Mouse (Mus musculus) liver, postnatal 0 days (tissue): ENCODE data around the gene Arhgef3. TPM values are rescaled to one million over a fixed set of nuclear protein-coding genes. Genes with fewer than 3 reads are reported as not detected.

Source experiments
- ATAC-seq: fragments of 200-750 bp; cut with Nextera tagmentation; 2 replicates; pipeline ENCODE4 v1.8.0; 2017; ENCODE audit warnings: mild to moderate bottlenecking, moderate library complexity
- DNase-seq: peaks from one replicate; pipeline ENCODE4 v3.0.0-alpha.2; 2016
- H3K27ac ChIP-seq: fragments of 300-500 bp; sonication (generic); 2 replicates; pipeline ENCODE4 v1.5.1; 2014; ENCODE audit warnings: antibody characterized with exemption, moderate library complexity, mild to moderate bottlenecking, low read depth
- H3K27me3 ChIP-seq: fragments of 300-500 bp; sonication (generic); 2 replicates; pipeline ENCODE4 v1.6.1; 2014; ENCODE audit warnings: low read length, control low read depth, mixed read lengths; ENCODE audit not compliant: insufficient read depth
- H3K36me3 ChIP-seq: fragments of 300-500 bp; sonication (generic); replicated peaks from 2 replicates; pipeline ENCODE4 v1.6.1; 2014; ENCODE audit warnings: mild to moderate bottlenecking, control low read depth, low read length, moderate library complexity, mixed read lengths; ENCODE audit not compliant: insufficient read depth
- H3K4me1 ChIP-seq: fragments of 300-500 bp; sonication (generic); 2 replicates; pipeline ENCODE4 v1.6.1; 2014; ENCODE audit warnings: antibody characterized with exemption, mild to moderate bottlenecking, control low read depth; ENCODE audit not compliant: insufficient read depth
- H3K4me2 ChIP-seq: fragments of 300-500 bp; sonication (generic); 2 replicates; pipeline ENCODE4 v1.6.1; 2014; ENCODE audit warnings: low read depth, mild to moderate bottlenecking, low read length, moderate library complexity, mixed read lengths
- H3K4me3 ChIP-seq: fragments of 300-500 bp; sonication (generic); 2 replicates; pipeline ENCODE4 v1.5.1; 2014; ENCODE audit warnings: low read depth, low read length
- H3K9ac ChIP-seq: fragments of 300-500 bp; sonication (generic); replicated peaks from 2 replicates; pipeline ENCODE4 v1.6.1; 2014; ENCODE audit warnings: mild to moderate bottlenecking, moderate library complexity
- H3K9me3 ChIP-seq: fragments of 300-500 bp; sonication (generic); 2 replicates; pipeline ENCODE4 v1.6.1; 2016; ENCODE audit warnings: mild to moderate bottlenecking, control low read depth, low read length, mixed read lengths
- CTCF ChIP-seq: sonication (generic); IDR thresholded peaks from 2 replicates; pipeline ENCODE4 v1.5.1; 2016; ENCODE audit warnings: antibody characterized with exemption, low read depth
- EP300 ChIP-seq: IDR thresholded peaks from 2 replicates; pipeline ENCODE4 v1.6.1; 2016; ENCODE audit warnings: antibody characterized with exemption, low read depth, mild to moderate bottlenecking
- WGBS: fragments of 180-500 bp; shearing (Covaris S2); extraction: QIAGEN DNeasy Blood & Tissue Kit; methylation state at CpG from one replicate; pipeline ENCODE4 v1.1.7; 2014; ENCODE audit not compliant: insufficient replicate concordance; 5-methylcytosine and 5-hydroxymethylcytosine counted together
- polyA plus RNA-seq: library from polyadenylated mRNA; unstranded; fragments of >200 nt; fragmentation: Nextera tagmentation; extraction: Ambion mirVana; gene quantifications from 2 replicates; pipeline ENCODE4 v1.2.1, GENCODE M21; 2015

Gene Arhgef3
- polyA plus RNA-seq, 1 experiment from 2014 or later, result 11.4 TPM

- Histone ChIP-seq H3K27me3 (no peaks in the 10 kb centered on the region), H3K27ac (no peak overlapping the region), H3K4me2 (no peak overlapping the region), H3K36me3 (no peaks in the 10 kb centered on the region), H3K4me3 (no peak overlapping the region), H3K9me3 (no peaks in the 10 kb centered on the region), H3K9ac (no peak overlapping the region), H3K4me1 (no peaks in the 10 kb centered on the region)
- 72% methylated on average over 7 of the region's 7 CpGs for WGBS
- ATAC-seq (no peak), DNase-seq (no peak)
- TF ChIP-seq EP300 (no peak), CTCF (no peak)
Observed at GRCm38 (mm10) chr14:27319386-27319785, 204.7 kb downstream of the Arhgef3 start.

GRCm38 (mm10) chr14:27322041-27322440, 207.3 kb downstream of the Arhgef3 start:
- no peak for TF ChIP-seq EP300
- no peak for TF ChIP-seq CTCF
- ATAC-seq, result no peak
- Histone ChIP-seq H3K27me3 (no peaks in the 10 kb centered on the region), H3K4me1 (no peaks in the 10 kb centered on the region), H3K9me3 (no peaks in the 10 kb centered on the region), H3K36me3 (no peaks in the 10 kb centered on the region), H3K4me3 (no peak overlapping the region), H3K9ac (no peak overlapping the region), H3K4me2 (no peak overlapping the region), H3K27ac (no peak overlapping the region)
- no peak for DNase-seq
- 70% methylated on average over 4 of the region's 4 CpGs for WGBS

GRCm38 (mm10) chr14:27324689-27325088, 210.0 kb downstream of the Arhgef3 start:
- 78% methylated on average over 7 of the region's 7 CpGs for WGBS
- no peak for DNase-seq
- no peak for ATAC-seq
- Histone ChIP-seq H3K9me3 (no peaks in the 10 kb centered on the region), H3K27me3 (no peaks in the 10 kb centered on the region), H3K4me1 (peaks cover 12% of the 10 kb centered on the region), H3K9ac (no peak overlapping the region), H3K36me3 (no peaks in the 10 kb centered on the region), H3K4me2 (no peak overlapping the region), H3K4me3 (no peak overlapping the region), H3K27ac (no peak overlapping the region)
- TF ChIP-seq CTCF, result no peak
- TF ChIP-seq EP300, result no peak

- Histone ChIP-seq H3K9me3 (no peaks in the 10 kb centered on the region), H3K4me2 (no peak overlapping the region), H3K27me3 (no peaks in the 10 kb centered on the region), H3K9ac (no peak overlapping the region), H3K4me1 (peaks cover 12% of the 10 kb centered on the region), H3K4me3 (no peak overlapping the region), H3K27ac (no peak overlapping the region), H3K36me3 (no peaks in the 10 kb centered on the region)
- TF ChIP-seq CTCF (no peak), EP300 (no peak)
- 71% methylated on average over 6 of the region's 6 CpGs for WGBS
- ATAC-seq, result no peak
- no peak for DNase-seq
Observed at GRCm38 (mm10) chr14:27325537-27325936, 210.8 kb downstream of the Arhgef3 start.

GRCm38 (mm10) chr14:27327862-27328261, 213.2 kb downstream of the Arhgef3 start:
- 0 out of 2 replicates have a peak, but pooled peaks have one; percentile 40 for ATAC-seq
- 25% methylated on average over 3 of the region's 3 CpGs for WGBS
- TF ChIP-seq CTCF, result no peak
- no peak for TF ChIP-seq EP300
- Histone ChIP-seq H3K27me3 (no peaks in the 10 kb centered on the region), H3K9ac (no peak overlapping the region), H3K36me3 (no peaks in the 10 kb centered on the region), H3K4me2 (no peak overlapping the region), H3K4me3 (no peak overlapping the region), H3K4me1 (peaks cover 12% of the 10 kb centered on the region), H3K27ac (no peak overlapping the region), H3K9me3 (no peaks in the 10 kb centered on the region)
- DNase-seq, result no peak

- Histone ChIP-seq H3K36me3 (no peaks in the 10 kb centered on the region), H3K9ac (no peak overlapping the region), H3K27me3 (no peaks in the 10 kb centered on the region), H3K9me3 (no peaks in the 10 kb centered on the region), H3K27ac (no peak overlapping the region), H3K4me2 (no peak overlapping the region), H3K4me3 (no peak overlapping the region), H3K4me1 (peaks cover 12% of the 10 kb centered on the region)
- ATAC-seq, result peak; percentile 17; the same call in 1 of the 2 replicates
- no peak for DNase-seq
- 82% methylated on average over 3 of the region's 3 CpGs for WGBS
- TF ChIP-seq CTCF (no peak), EP300 (no peak)
Observed at GRCm38 (mm10) chr14:27328952-27329351, 214.3 kb downstream of the Arhgef3 start.
